Mouse (Mus musculus) adipocyte (in vitro differentiated cells): Measurements from ENCODE around the gene Cyp2d22.

ENCODE experiments used
- DNase-seq: peaks from one replicate; pipeline ENCODE4 v3.0.0-alpha.2; 2016; ENCODE audit warnings: low spot score

The Cyp2d22 gene

GRCm38 (mm10) chr15:82346580-82347302 lies 33.3 kb downstream of the Cyp2d22 start:
- no peak for DNase-seq

DNA sequence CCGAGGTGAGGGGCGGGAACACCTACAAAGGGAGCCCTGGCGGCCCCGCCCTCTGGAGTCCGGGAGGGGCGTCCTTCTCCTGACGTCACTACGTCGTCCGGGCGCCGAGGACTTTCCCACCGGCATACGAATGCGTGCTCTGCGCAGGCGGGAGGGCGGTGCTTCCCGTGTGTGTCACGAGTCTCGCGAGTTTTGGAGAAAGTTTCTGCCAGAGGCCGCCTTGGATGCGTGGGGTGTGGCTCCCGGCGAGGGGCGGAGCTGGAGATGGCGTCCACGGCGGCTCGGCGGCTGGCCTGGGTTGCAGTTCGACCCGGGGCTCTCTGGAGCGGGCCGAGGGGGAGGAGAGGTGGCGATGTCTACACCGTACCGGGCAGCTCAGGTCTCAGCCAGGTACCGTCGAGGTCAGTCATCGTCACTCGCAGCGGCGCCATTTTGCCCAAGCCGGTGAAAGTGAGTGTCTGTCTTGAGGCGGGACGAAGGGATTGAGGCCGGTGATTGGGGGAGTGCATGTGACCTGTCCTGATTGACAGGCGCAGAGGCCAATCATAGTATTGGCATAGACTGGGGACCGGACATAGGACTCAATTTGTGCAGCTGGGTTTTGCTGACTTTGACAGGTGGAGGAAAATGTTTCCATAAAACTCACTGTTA lies 34.1 kb downstream of the Cyp2d22 start:
- DNase-seq, result peak; percentile 99

GRCm38 (mm10) chr15:82344971-82345370 lies 35.1 kb downstream of the Cyp2d22 start:
- DNase-seq, result no peak

DNA sequence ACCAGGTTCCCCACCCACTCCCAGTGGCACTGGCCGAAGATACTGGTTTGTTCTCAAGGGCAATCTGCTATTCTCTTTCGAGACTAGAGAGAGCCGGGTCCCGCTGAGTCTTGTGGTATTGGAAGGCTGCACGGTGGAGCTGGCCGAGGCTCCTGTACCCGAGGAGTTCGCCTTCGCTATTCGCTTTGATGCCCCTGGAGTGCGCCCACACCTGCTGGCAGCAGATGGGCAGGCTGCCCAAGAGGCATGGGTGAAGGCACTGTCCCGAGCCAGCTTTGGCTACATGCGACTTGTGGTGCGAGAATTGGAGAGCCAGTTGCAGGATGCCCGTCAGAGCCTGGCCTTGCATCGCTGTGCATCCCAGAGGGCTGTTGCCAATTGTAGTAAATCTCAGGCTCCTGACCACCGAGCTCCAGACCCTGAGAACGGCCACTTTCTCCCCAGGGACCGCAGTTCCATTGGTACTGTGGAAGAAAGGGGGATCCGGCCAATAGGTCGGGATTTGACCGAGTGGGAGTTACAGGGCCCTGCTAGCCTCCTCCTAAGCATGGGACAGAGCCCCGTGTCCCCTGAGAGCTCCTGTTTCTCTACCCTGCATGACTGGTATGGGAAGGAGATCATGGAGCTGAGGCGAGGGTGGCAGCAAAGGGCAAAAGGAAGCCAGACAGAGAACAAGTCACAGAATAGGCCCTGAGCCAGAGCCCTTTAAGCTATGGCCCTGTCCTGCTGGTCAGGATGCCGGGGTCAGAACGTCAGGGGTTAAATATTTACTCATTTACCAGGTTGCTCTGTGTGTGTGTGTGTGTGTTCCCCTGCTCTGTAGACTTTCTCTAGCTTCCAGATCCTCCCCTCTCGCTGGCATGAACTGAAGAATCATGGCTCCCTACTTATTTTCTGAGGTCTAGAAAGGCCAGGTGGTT lies 36.4 kb downstream of the Cyp2d22 start:
- no peak for DNase-seq

- DNase-seq, result no peak
Observed at GRCm38 (mm10) chr15:82342543-82342935, 37.5 kb downstream of the Cyp2d22 start.

- no peak for DNase-seq
Observed at GRCm38 (mm10) chr15:82341675-82342542, 38.2 kb downstream of the Cyp2d22 start.

DNA sequence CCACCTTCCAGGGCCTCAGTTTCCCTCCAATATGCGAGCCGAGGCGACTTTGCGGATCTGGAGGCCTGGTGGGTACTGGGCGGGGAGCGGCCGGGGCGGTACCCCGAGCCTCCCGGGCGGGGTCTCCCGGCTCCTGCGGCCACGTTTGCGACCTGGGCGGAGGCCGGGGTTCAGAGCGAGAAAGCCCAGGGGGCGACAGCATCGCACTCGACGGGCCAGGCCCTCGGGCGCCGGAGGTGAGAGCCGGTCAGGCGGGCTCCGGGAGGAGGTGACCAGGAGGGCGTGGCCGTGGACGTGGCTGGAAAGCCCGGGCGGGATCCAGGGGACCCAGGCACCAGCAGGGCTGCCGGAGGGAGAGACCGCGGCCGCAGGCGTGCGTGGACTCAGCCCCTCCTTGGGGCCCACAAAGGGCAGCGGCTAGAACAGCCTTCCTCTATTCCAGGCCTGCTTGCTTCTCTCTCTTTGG lies 39.0 kb downstream of the Cyp2d22 start:
- DNase-seq, result no peak

- no peak for DNase-seq
Observed at GRCm38 (mm10) chr15:82340414-82341035, 39.5 kb downstream of the Cyp2d22 start.

DNA sequence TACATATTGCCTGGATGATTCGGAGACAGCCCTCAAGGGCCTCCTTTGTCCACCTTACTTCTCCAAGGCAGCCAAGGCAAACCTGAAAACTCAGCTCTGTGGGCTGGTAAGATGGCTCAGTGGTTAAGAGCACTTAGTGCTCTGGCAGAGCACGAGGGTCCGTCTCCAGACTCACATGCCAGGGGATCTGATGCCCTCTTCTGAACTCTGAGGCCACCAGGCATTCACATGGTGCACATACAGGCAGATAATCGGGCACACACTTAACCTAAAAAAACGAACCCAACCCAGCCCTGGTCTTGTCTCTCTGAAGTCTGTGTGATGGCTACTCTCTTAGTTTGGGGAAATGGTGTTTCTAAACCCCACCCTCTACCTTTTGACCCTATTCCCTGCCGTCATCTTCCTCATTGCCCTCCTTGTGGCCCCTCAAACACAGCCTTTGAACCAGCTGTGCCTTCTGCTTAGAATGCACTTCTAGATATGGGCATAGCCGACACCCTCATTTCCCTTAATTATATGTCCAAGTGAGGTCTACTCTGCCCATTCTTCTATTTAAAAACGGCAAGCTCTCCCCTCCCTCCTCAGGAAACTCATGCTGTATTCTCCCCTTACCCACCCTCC lies 40.3 kb downstream of the Cyp2d22 start:
- DNase-seq, result no peak

DNA sequence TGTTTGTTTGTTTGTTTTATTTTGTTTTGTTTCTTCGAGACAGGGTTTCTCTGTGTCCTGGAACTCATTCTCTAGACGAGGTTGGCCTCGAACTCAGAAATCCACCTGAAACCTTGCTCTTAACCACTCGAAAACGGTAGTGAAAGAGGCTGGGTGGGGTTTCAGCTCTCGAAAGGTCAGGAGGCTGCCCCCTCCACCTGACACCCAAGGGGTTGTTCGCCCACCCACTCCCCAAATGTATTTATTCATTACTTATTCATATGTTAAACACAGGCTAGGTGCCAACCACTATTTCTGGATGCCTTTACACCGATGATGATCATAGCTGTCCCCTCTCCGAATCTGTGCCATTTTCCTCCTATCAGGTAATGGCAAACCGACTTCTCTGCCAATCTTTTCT lies 40.9 kb downstream of the Cyp2d22 start:
- no peak for DNase-seq

DNA sequence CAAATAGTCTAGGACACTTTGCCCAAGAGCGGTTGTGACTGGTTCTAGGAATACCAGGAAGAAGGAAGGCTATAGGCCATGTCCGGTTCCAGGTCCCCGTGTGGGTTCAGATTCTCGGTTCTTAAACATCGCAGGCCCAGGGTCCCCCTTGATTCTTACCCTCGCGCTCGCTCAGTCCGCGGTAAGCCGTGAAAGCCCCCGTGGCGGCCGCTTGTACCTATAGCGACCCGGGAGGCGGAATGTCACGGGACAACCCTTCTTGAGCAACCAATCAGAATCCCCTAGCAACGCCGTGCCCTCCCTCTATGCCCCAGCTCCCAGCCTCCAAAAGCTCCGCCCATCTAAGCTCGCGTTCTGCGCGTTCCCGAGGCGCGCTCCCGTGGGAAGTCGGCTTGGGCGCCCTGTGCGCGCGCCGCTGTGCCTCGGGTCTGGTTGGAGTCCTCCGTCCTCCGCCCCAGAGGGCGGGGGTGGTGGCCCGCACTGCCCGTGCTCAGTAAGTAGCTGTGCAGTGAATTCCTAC lies 41.4 kb downstream of the Cyp2d22 start, which contains the start of the genes Naga, Pheta2 and Smdt1:
Naga (minus strand) TSS at position 333 of the 520 bp plus-strand sequence.
Pheta2 (plus strand) TSS at position 350 of the 520 bp plus-strand sequence.
Smdt1 (plus strand) TSS at position 367 of the 520 bp plus-strand sequence.
- DNase-seq, result peak; percentile 95

- DNase-seq, result no peak
Observed at GRCm38 (mm10) chr15:82337875-82338274, 42.2 kb downstream of the Cyp2d22 start.

DNA sequence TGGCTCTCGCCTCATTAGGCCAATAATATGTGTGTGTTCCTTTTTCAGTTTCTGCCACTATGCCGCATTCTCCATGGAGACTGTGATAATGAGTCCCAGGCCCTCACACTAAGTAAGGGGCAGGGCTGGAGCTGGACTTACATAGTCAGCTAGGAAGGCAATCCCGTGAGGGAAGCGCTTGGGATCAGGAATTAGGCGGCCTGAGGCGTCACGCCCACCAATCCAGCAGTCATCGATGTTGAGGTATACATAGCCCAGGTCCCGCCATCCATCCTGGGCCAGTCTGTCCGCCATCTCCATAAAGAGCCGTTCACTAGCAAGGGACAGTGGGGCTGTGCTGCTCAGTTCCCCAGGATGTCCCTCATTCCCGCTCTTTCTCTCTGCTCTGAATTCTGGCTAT lies 43.4 kb downstream of the Cyp2d22 start:
- no peak for DNase-seq

GRCm38 (mm10) chr15:82335194-82335593 lies 44.9 kb downstream of the Cyp2d22 start:
- DNase-seq, result no peak

GRCm38 (mm10) chr15:82325382-82325781 lies 54.7 kb downstream of the Cyp2d22 start:
- no peak for DNase-seq

- DNase-seq, result no peak
Observed at GRCm38 (mm10) chr15:82322195-82322594, 57.9 kb downstream of the Cyp2d22 start.
